Mouse (Mus musculus): ENCODE data around the gene Ndufb5.
"Not testable (repeated sequence)": the region's sequence is repeated elsewhere in the genome, so short reads cannot be mapped to it uniquely, and the experiment has no call there.

Ndufb5 gene

DNA sequence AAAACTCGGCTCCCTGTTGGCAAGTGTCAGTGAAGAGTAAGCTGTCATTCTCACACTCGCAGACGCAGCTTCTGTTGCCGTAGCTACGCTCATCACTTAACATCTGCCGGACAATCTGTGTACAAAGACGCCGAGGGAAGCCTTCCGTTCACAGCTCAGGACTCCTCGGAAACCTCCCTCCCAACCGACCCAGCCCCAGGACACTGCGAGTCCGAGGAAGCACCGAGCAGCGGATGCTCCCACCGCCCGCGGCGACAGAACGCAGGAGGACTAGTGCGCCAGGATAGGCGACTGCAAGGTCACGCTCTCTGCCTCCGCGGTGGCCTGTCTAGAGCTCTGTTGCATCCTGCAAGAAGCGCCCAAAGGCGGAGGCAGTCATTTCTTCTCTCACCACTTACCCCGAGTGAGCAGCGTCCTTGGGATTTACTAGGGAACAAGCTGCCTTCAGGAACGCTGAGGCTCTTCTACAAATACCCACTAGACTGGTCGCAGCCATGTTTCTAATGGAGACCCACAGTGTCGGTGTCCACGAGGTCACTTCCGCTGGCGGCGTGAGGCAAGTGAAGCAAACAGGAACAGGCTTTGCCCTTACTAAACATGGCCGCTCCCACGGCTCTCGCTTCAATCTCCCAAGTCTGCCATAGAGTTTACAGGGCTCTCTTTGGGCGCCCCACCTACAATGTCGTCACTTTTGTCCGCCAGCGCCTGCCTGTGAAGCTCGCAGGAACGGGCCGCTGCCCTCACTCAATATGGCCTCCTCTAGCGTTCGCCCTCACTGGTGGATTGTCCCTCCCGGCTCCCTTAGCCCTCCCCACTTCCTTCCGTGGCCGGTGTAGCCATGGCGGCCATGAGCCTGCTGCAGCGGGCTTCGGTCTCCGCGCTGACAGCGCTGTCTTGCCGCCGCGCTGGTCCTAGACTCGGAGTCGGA is at the start of gene Ndufb5:
Gene Ndufb5 (plus strand): TSS at position 747 of the 928 bp plus-strand sequence.
- DNase-seq: peak; percentile 99

DNA sequence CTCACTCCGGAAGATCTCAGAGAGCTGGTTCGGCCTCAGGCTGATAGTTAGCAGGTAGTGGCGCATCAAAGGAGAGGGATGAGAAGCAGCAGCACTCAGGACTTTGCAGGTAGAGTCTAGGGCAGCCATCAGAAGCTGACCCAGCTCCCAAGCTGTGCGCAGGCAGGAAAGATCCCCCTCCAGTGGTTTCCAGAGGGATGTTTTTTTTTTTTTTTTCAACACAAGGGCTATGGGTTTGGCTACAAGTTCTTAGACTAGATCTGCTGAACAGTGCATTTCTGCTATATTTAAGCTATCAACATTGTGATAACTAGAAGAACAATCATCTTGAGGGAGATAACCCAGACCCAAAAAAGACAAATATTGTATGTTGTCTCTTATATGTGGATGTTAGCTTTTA is 49.6 kb upstream of the Ndufb5 start:
- no peak for DNase-seq

GRCm38 (mm10) chr3:32689567-32689999 is 47.2 kb upstream of the Ndufb5 start:
- no peak for DNase-seq

GRCm38 (mm10) chr3:32690008-32690407 is 46.8 kb upstream of the Ndufb5 start:
- no peak for DNase-seq

- no peak for DNase-seq
Observed at GRCm38 (mm10) chr3:32690901-32691300, 45.9 kb upstream of the Ndufb5 start.

GRCm38 (mm10) chr3:32691841-32692240 is 44.9 kb upstream of the Ndufb5 start:
- DNase-seq: no peak

GRCm38 (mm10) chr3:32694211-32694610 is 42.6 kb upstream of the Ndufb5 start:
- no peak for DNase-seq

- DNase-seq: no peak
Observed at GRCm38 (mm10) chr3:32694737-32695582, 41.8 kb upstream of the Ndufb5 start.

DNA sequence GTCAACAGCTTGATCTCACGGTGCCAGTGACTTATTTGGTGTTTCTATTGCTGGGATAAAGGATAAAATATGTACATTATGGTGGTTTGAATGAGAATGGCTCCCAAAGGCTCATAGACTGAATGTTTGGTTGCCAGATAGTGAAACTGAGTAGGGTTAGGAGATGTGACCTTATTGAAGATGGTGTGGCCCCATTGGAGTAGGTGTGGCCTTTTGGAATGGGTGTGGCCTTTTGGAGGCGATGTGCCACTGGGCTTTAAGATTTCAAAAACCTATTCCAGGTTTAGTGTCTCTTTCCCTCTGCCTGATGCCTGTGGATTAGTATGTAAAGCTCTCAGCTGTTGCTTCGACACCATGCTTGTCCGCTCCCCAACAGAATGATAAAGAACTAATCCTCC is 41.2 kb upstream of the Ndufb5 start:
- DNase-seq: no peak

DNA sequence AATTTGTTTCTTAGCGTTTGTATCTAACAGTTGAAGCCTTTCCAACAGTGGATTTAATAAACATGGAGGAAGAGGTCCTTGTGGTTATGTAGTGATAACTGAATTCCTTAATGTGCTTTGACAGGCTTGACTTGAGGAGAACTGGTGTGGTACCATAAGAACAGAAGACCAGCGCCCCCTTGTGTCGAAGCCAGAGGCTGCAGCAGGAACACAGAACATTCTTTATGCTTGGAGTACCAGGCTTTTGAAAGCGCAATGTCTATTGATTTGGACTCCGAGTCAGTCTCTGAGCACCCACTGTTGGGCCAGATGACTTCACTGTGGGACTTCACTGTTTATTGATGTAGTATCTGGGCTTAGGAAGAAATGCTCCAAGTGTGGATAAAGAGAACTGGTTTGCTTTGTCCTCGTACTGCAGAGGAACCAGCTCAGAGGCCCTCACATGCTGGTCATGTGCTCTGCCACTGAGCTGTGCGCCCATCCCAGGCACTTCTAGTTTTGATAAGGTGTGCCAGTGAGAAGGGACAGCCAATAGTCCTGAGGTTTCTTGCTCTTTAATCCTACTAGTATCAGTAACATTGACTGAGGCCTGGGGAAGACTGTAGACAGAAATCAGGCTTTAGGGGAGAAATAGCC is 38.4 kb upstream of the Ndufb5 start:
- peak; percentile 84 for DNase-seq

DNA sequence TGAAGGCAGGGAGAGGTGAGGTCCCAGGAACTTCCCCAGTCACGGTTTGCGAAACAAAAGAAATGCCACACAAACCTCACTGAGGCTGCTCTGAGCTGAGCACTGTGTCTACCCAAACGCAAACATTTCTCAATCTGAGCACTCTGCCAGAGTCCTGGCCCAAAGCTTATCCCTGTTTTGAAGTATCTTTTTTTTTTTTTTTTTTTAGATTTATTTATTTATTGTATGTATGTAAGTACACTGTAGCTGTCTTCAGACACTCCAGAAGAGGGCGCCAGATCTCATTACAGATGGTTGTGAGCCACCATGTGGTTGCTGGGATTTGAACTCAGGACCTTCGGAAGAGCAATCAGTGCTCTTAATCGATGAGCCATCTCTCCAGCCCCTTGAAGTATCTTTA is 32.8 kb upstream of the Ndufb5 start:
- not testable (repeated sequence) for DNase-seq

- DNase-seq: not testable (repeated sequence)
Observed at GRCm38 (mm10) chr3:32704632-32705031, 32.2 kb upstream of the Ndufb5 start.

DNA sequence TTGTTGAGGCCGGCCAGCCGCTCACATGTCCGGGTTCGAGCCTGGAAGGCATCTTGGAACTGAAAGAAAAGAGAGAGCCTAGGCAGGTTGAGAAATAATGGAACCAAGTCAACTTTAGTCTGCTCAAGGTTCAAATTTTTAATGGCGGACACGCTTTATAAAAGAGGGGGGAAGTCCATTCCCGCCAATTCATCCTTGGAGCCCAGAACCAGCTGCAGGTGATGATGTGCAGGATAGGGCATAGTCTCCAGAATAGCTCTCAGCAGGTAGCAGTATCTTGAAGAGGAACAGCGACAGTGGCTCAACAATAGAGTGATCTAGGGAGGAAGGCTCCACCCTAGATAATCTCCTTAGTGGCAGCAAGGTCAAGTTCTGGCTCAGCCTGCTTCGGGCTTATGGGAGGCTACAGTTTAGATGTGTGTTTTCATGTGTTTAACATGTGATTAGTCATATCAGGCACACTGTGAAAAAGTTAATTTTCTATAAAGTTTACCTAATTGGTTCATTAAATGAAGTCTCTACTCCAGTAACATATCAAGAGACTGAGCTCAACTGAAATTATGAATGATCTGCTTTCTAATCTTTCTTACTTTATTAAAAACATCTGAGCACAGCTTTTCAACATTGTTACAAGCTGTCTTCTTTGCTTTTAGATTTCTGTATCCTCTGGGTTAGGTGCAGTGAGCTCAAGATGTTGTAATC is 31.0 kb upstream of the Ndufb5 start, which contains the start of gene Actl6a:
Gene Actl6a (plus strand): TSS at position 652 of the 702 bp plus-strand sequence.
- not testable (repeated sequence) for DNase-seq

DNA sequence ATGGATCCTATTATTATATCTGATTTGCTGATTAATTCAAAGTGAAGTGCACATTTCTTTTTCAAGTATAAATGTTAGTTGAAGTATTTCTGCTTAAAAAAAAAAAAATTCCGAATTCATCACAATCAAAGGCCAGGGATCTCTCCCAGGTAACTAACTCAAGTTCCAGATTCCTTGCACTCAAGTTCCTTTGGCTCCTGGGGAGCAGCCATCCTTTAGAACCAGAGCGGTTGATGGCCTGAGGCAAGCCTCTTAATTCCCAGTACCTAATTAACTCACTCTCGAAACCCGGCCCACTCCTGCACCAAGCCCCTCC is 28.8 kb upstream of the Ndufb5 start:
- DNase-seq: no peak

DNA sequence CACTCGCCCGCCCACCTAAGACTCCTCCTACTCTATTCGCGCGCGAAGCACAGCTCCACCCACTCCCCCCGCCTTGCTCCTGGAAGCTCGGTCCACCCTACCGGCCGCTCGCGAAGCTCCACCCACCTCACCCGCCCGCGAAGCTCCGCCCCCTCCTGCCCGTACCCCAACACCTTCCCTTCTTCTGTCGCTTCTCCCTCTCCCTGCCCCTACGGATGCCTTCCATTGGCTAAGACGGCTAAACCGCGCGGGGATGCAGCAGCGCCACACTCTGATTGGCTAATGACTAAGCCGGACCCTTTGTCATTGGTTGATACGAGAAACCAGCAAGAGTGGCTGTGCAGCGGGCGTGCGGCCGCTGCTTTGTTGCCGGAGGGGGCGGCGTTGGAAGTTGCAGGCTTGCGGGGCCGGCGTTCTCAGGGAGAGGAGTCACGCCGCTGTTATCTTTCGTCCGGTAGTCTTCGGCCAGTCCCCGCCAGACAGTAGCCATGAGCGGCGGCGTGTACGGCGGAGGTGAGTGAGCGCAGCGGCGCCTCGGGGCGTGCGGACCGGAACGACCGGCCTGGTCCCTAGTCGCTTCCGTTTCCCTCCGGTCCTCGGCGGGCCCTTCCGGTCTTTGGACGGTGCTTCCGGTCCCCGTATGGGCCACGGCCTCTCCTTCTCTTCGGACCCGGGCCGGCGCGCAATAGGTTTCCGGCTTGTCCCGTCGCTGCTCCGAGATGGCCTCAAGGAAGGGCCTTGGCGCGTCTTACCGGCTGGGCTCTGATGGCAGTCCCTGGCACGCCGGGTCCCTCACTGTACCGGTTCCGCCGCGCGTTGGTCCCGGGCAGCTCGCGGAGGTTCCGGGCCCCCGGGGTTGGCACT is 28.2 kb upstream of the Ndufb5 start:
- DNase-seq: peak; percentile 98

DNA sequence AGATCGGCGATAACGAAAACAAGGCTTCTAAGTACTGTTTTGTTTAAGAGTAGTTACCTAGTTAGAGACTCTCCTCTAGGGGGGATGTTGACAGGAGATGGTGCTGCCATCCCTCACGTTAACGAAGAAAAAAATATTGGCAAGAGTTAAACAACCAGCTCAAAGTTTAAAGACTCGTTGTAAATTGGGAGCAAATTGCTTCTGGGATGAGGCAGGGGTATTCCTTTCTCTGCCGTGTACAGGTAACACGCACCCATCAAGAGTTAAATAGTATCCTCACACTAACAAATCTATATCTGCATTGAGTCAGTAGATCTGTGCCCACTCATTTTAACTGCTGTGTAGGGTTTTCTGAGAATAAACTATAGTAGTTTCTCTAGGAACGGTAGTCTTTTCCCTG is 27.4 kb upstream of the Ndufb5 start:
- DNase-seq: no peak

- no peak for DNase-seq
Observed at GRCm38 (mm10) chr3:32713711-32714110, 23.1 kb upstream of the Ndufb5 start.

DNA sequence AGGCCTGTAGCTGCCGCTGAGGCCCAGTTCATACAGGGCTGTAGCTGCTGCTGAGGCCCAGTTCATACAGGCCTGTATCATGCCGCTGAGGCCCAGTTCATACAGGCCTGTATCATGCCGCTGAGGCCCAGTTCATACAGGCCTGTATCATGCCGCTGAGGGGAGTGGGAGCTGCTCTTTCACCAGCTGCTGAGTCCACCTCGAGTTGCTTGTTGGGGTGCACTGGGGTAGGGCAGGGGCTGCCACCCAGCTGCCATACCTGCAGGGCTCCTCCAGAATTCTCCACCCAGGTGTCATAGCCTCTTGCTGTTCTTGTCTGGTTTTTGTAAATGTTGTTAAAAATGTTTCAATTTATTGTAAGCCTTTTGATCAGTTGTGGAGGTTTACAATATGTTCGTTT is 19.4 kb upstream of the Ndufb5 start:
- not testable (repeated sequence) for DNase-seq

GRCm38 (mm10) chr3:32718271-32718670 is 18.5 kb upstream of the Ndufb5 start:
- no peak for DNase-seq

DNA sequence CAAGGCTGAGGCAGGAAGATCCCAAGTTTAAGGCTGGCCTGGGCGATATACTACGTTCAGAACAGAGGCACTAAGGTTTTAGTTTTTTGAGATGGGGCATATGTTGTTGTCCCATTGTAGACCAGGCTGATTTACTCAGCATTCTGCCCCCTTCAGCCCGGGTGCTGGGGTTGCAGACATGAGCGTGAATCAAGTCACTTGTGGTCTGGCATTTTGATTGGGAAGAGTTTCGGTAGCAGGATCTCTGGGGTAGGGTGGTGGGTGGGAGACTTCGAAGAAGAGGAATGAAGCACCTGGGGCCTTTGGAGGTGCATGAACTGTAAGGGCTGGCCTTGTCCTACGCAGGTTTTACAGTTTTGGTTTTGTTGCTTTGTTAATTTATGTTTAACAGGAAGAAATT is 12.6 kb upstream of the Ndufb5 start:
- DNase-seq: no peak

DNA sequence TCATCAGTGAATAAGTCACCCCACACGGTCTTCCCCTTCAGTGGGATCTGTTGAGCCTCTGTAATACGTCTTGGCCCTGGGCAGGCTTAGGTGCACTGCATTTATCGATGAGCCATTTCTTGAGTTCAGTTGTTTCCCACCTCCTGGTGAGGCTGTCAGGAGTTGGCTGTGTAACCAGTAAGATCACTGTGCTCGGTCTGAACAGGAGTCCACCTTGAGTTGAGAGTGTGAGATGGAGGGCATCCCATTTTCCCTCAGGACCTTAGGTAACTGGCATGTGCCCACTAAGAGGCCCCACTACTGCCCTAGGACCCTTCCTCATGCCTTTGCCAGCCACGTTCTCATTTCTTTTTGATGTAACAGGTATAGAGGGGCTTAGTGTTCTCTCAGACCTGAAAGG is 10.8 kb upstream of the Ndufb5 start:
- DNase-seq: no peak

- DNase-seq: no peak
Observed at GRCm38 (mm10) chr3:32727861-32728260, 8.9 kb upstream of the Ndufb5 start.

All from kidney, adult 11 months (tissue).